Mouse (Mus musculus): Measurements from ENCODE around the gene Gm20388.

DNA sequence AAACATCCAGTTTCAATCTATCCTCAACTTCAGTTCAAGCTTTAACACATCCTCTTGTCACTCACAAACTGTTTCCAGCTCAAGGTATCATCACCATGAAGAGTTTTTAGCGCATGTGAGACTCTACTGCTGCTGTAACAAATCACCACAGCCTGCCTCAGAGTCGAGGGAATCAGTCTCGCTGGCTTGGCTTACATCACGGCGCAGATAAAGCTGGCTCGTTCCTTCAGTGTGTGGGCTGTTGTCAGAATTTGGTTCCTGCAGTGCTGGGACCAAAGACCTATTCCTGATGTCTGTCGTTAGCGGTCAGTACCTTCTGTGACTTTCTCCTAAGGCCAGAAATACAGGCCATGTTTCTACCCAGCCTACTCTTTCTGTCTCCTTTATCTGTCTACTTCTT is 2986.6 kb downstream of the Gm20388 start:
- no peak for TF ChIP-seq ZNF384 (IDR thresholded peaks at IDR 0.05; ENCODE audit: low read depth, low read length)
- TF ChIP-seq MAFK (IDR thresholded peaks at IDR 0.05; ENCODE audit: insufficient read depth, low read depth, low read length): no peak
- TF ChIP-seq CHD2 (IDR thresholded peaks at IDR 0.05; ENCODE audit: low read depth, low read length): no peak
